Mouse (Mus musculus): ENCODE measurements around the gene Nhsl2. TPM values are rescaled to one million over a fixed set of nuclear protein-coding genes. Genes with fewer than 3 reads are reported as not detected.
"Not testable (repeated sequence)": the region's sequence is repeated elsewhere in the genome, so short reads cannot be mapped to it uniquely, and the experiment has no call there.

Gene Nhsl2
- polyA plus RNA-seq, 1 experiment, result 6.4 TPM

DNA sequence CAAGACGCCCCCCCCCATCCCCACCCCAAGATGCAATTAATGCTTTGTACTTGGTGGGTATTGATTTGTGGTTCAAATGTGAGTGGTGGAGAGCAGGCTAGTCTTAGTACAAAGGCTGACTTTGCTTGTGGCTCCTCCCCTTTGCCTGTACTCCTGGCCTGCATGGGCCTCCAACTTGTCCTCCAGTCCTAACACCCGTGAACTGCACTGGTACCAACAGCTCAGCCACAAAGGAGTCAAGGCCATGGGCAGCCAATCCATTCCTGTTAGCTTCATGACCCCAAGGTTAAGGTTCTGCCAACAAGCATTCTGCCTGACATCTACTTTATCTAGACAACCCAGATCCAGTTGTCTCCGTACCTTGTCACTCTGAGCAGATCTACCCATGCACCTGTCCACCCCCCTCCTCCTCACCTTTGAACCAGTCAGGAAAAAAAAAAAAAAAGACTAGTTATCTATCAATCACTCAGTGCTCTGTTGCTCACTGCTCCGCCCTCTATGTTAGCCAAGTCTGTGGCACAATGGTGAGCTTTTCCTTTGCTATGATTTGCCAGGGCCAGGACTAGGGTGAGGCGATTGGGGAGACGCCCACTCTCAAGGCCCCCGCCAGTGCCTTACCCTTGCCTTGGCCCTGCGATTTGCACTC, 236.7 kb downstream of the Nhsl2 start:
- DNase-seq (ENCODE audit: low spot score), result no peak

DNA sequence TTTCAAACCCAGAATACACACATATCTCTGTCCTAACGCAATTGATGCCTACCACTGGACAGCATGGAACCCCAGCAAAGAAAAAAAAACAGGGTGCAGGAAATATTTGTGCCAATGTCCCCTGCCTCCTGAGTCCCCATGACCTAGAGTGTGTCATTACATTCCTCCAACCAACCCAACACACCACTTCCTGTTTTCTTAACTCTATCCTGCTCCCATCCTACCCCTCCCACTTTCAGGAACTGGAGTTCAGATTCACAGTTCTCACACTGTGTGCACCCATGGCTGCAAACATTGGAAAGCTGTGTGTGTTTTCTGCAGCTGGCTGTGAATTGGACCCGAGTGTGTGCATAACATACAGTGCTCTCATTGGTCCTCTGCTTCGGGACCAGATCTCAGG, 241.4 kb downstream of the Nhsl2 start:
- no peak for DNase-seq (ENCODE audit: low spot score)

GRCm38 (mm10) chrX:102094381-102094904, 245.3 kb downstream of the Nhsl2 start:
- DNase-seq (ENCODE audit: low spot score), result no peak

- no peak for DNase-seq (ENCODE audit: low spot score)
Measured at GRCm38 (mm10) chrX:102101886-102102285, 252.7 kb downstream of the Nhsl2 start.

DNA sequence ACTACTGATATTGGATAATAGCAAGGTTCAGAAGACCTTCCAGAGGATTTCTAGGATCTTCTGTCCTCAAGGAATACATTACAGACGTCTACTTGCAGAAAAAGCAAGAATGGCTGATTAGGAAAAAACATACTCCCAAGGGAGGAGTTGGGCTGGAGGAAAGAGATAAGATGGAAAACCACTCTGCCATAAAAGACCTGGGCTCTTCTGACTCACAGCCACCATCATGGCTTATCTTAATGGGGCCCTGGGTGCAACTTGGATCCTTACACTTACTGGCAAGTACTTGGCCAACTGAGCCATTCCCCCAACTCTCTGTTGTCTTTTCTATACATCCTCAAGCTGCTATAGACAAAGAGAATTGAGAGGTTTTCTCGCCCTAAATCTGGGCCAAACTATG, 254.6 kb downstream of the Nhsl2 start:
- DNase-seq (ENCODE audit: low spot score), result not testable (repeated sequence)

DNA sequence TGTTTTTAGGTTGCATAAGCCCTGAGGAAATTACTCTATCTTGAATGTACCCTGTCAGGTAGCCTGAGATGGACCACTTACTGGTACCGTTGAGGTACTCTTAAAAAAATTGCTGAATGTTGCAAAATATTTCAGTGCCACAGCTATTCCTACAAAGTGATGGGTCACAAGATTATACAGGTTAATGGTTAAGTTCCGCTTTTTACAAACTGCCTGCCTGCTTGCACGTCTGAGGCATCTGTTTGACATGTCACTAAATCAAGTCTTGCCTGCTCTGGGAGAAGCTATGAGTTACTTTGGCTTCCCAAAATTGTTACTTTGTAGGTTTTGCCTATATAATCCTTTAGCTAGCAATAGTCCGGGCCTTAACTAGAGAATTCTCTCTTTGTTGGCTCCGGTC, 260.2 kb downstream of the Nhsl2 start:
- DNase-seq (ENCODE audit: low spot score), result not testable (repeated sequence)

DNA sequence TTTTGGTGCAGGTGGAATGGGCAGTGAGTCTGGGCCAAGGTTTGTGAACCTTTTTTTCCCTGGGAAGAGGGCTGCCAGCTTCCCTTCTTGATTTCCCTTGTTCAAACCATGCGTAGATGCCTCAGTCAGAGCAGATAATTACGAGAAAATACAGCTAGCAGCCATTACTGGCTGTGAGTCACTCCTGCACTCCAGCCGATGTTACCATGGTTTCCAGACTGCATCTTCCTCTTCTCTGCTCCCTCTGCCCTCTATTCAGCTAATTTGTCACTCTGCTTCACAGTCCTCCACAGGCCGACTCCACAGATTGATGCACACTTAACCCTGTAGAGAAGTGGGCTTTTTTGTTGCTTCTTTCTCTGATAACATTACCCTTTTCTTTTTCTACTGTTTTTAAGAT, 266.5 kb downstream of the Nhsl2 start:
- no peak for DNase-seq (ENCODE audit: low spot score)

- DNase-seq (ENCODE audit: low spot score), result peak; percentile 56
Measured at GRCm38 (mm10) chrX:102119042-102119864, 270.1 kb downstream of the Nhsl2 start, which contains the start of gene Pin4. TSS of gene Pin4 (plus strand) at chrX:102119447.

DNA sequence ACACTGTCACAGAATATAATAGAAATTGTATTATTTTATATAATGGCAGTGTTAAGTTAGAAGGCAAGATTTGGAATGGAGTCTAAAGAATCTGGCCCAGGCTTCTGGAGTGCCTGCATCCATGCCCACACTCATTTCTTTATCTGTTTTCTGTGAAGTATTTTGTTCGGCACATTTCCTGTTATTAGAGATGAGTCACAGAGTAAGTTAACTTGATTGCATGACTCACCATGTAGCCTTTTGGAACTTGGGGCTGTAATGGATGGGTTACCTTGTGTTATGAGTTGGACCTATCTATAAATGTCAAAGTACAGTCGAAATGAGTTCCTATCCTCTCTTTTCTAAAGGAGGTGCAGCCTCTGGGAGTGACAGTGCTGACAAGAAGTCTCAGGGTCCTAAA, 272.1 kb downstream of the Nhsl2 start:
- no peak for DNase-seq (ENCODE audit: low spot score)

DNA sequence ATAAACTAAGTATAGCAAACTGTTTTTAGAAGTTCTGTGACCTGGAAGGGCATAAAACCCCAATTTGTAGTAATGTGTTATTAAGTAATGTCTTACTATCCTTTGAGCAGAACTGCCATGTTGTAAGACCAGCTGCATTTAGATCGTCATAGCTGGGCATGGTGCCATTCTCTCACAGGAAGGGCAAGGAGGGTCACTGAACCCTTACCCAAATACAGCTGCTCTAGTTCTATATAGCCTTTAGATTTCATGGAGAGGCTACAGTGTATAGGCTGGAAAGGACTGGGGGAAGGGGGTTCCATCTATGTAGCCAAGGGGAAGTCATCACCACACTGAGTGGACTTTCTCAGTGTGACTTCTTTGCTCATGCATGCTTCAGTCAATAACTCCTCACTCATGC, 292.0 kb downstream of the Nhsl2 start:
- DNase-seq (ENCODE audit: low spot score), result no peak

Other genes with a start within 250 kb of the Nhsl2 start
- gene Ogt, start 209.3 kb upstream of the Nhsl2 start, polyA plus RNA-seq (2012; rRNA removed), result 207 and 285 TPM in 2 replicates
- 2.3 and 2.4 TPM in 2 replicates for gene Cxcr3, start 115.1 kb upstream of the Nhsl2 start, polyA plus RNA-seq (2012; rRNA removed)
- gene Gm4779, start 55.0 kb upstream of the Nhsl2 start, polyA plus RNA-seq (2012; rRNA removed), result 0.28 TPM in 2 replicates
- gene 8030474K03Rik, start 54.7 kb upstream of the Nhsl2 start, polyA plus RNA-seq (2012; rRNA removed), result 0.10 and 0.12 TPM in 2 replicates
- gene Rtl5, start 221.9 kb downstream of the Nhsl2 start, polyA plus RNA-seq (2012; rRNA removed), result 4.7 and 7.0 TPM in 2 replicates

All from urinary bladder, adult 2 months (tissue).